Mouse (Mus musculus) forebrain, embryonic 12.5 days (tissue): ENCODE measurements at regions not wholly inside any gene's neighbourhood (a gene's known extent, or its start where the extent isn't known, plus 50 kb on each side); places are given as distances from the start of the nearest gene placed in this dataset.
"Not testable (repeated sequence)": the region's sequence is repeated elsewhere in the genome, so short reads cannot be mapped to it uniquely, and the experiment has no call there.

ENCODE experiments used
- ATAC-seq: fragments of 200-750 bp; cut with Nextera tagmentation; 2 replicates; pipeline ENCODE4 v1.8.0; 2017; ENCODE audit warnings: moderate TSS enrichment; ENCODE audit not compliant: low FRiP score
- H3K27ac ChIP-seq: fragments of 300-500 bp; sonication (generic); 2 replicates; pipeline ENCODE4 v1.5.1; 2016; ENCODE audit warnings: mild to moderate bottlenecking
- H3K27me3 ChIP-seq: fragments of 300-500 bp; sonication (generic); 2 replicates; pipeline ENCODE4 v1.6.1; 2016; ENCODE audit warnings: mild to moderate bottlenecking
- H3K36me3 ChIP-seq: fragments of 300-500 bp; sonication (generic); replicated peaks from 2 replicates; pipeline ENCODE4 v1.6.1; 2016; ENCODE audit warnings: mild to moderate bottlenecking
- H3K4me1 ChIP-seq: fragments of 300-500 bp; sonication (generic); 2 replicates; pipeline ENCODE4 v1.6.1; 2016
- H3K4me2 ChIP-seq: fragments of 300-500 bp; sonication (generic); 2 replicates; pipeline ENCODE4 v1.6.1; 2016; ENCODE audit warnings: mild to moderate bottlenecking, moderate library complexity
- H3K4me3 ChIP-seq: fragments of 300-500 bp; sonication (generic); replicated peaks from 2 replicates; pipeline ENCODE4 v1.5.1; 2016; ENCODE audit warnings: mild to moderate bottlenecking
- H3K9ac ChIP-seq: fragments of 300-500 bp; sonication (generic); 2 replicates; pipeline ENCODE4 v1.6.1; 2016; ENCODE audit warnings: mild to moderate bottlenecking
- H3K9me3 ChIP-seq: fragments of 300-500 bp; sonication (generic); 2 replicates; pipeline ENCODE4 v1.6.1; 2016
- WGBS: fragments of 180-500 bp; shearing (Covaris S2); methylation state at CpG from one replicate; pipeline ENCODE4 v1.1.7; 2016; 5-methylcytosine and 5-hydroxymethylcytosine counted together

- Histone ChIP-seq H3K27ac (no peak overlapping the region), H3K4me1 (peaks cover 9% of the 10 kb centered on the region; the same call in 1 of the 2 replicates), H3K27me3 (no peaks in the 10 kb centered on the region), H3K4me2 (no peak overlapping the region), H3K4me3 (no peak overlapping the region), H3K9me3 (no peaks in the 10 kb centered on the region), H3K36me3 (no peaks in the 10 kb centered on the region), H3K9ac (no peak overlapping the region)
- no peak for ATAC-seq
- WGBS = 62% methylated on average over 6 of the region's 6 CpGs
Measured at GRCm38 (mm10) chr5:102123285-102123684, 53.6 kb upstream of the Wdfy3 start.

DNA sequence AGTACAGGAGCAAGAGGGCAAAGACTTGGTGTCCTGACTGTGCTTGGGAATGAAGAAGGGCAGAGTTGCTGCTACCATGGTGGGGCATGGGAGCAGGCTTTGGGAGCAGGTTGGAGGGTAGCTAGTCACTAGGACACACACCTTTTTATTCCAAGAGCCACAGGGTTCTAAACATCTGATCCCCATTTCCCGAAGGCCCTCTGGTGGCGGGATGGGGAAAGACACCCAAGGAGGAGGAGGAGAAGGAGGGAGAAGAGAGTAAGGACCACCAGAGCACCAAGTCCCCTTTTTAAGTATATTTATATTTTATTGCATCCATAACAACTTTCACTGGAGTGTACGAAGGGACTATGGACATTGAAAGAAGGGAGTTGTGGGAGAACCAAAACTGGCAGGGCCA, 57.0 kb upstream of the Wdfy3 start:
- ATAC-seq = no peak
- WGBS = 16% methylated on average over 3 of the region's 3 CpGs

GRCm38 (mm10) chr5:102147991-102148390, 78.3 kb upstream of the Wdfy3 start:
- no peaks in the 10 kb centered on the region for H3K36me3 ChIP-seq
- no peaks in the 10 kb centered on the region for H3K9me3 ChIP-seq
- ATAC-seq = no peak
- H3K4me2 ChIP-seq = no peak overlapping the region
- no peak overlapping the region for H3K9ac ChIP-seq
- H3K4me1 ChIP-seq = peaks cover 2% of the 10 kb centered on the region; the same call in 1 of the 2 replicates
- H3K27me3 ChIP-seq = no peaks in the 10 kb centered on the region
- 74% methylated on average over 4 of the region's 4 CpGs for WGBS
- no peak overlapping the region for H3K27ac ChIP-seq
- H3K4me3 ChIP-seq = no peak overlapping the region

More for the DNA sequence above, 57.0 kb upstream of the Wdfy3 start:
- no peak overlapping the region for H3K9ac ChIP-seq
- H3K27me3 ChIP-seq = no peaks in the 10 kb centered on the region
- H3K4me2 ChIP-seq = no peak overlapping the region
- H3K4me3 ChIP-seq = no peak overlapping the region
- H3K27ac ChIP-seq = no peak overlapping the region
- H3K9me3 ChIP-seq = no peaks in the 10 kb centered on the region
- peaks cover 9% of the 10 kb centered on the region; the same call in 1 of the 2 replicates for H3K4me1 ChIP-seq
- no peaks in the 10 kb centered on the region for H3K36me3 ChIP-seq

DNA sequence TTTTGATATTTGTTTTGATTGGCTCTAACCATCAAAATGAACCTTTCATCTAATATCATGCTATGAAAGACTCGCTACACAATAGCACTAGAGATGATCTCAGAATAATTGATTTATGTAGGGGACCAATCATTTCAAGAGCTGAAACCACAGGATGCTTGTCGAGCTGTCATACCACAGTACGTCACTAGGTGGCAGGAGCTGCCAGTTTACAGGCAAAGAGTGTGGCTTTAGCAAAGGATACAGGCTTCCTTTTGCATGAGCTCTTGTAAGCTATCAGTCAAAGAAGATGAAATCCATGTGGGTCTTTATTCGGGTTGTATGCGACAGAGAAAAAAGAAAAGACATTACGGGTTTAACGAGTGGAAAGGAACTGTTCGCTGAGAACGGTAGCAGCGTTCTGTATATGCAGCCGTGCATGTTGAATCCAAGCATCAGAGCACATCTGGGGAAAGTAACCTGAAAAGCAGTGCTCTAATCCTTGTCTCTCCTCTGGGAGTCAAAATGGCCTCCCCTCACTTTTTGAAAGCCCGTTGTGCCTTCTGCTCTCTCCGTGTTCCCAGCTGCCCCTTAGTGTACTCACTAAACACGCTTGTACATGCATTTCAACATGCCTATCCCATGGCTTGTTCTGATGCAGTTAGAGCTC, 79.9 kb upstream of the Wdfy3 start:
- 48% methylated on average over 14 of the region's 14 CpGs for WGBS
- no peak overlapping the region for H3K27ac ChIP-seq

GRCm38 (mm10) chr5:102159621-102160020, 89.9 kb upstream of the Wdfy3 start:
- no peak overlapping the region for H3K9ac ChIP-seq
- no peak overlapping the region for H3K4me3 ChIP-seq
- 17% methylated on average over 2 of the region's 2 CpGs for WGBS

More for the DNA sequence above, 79.9 kb upstream of the Wdfy3 start:
- no peaks in the 10 kb centered on the region for H3K27me3 ChIP-seq
- H3K9ac ChIP-seq = no peak overlapping the region
- peak; percentile 44; the same call in 1 of the 2 replicates for ATAC-seq
- no peaks in the 10 kb centered on the region for H3K9me3 ChIP-seq
- H3K4me3 ChIP-seq = no peak overlapping the region
- H3K36me3 ChIP-seq = no peaks in the 10 kb centered on the region
- H3K4me2 ChIP-seq = no peak overlapping the region
- peaks cover 2% of the 10 kb centered on the region; the same call in 1 of the 2 replicates for H3K4me1 ChIP-seq

GRCm38 (mm10) chr5:102167981-102168380, 98.3 kb upstream of the Wdfy3 start:
- Histone ChIP-seq H3K36me3 (no peaks in the 10 kb centered on the region), H3K9me3 (no peaks in the 10 kb centered on the region), H3K27ac (no peak overlapping the region), H3K4me3 (no peak overlapping the region), H3K4me2 (no peak overlapping the region), H3K27me3 (no peaks in the 10 kb centered on the region), H3K4me1 (peaks cover 3% of the 10 kb centered on the region; the same call in 1 of the 2 replicates), H3K9ac (no peak overlapping the region)
- no peak for ATAC-seq
- 50% methylated on average over 4 of the region's 4 CpGs for WGBS

More at GRCm38 (mm10) chr5:102159621-102160020, 89.9 kb upstream of the Wdfy3 start:
- ATAC-seq = no peak
- no peaks in the 10 kb centered on the region for H3K27me3 ChIP-seq
- no peaks in the 10 kb centered on the region for H3K4me1 ChIP-seq
- H3K9me3 ChIP-seq = no peaks in the 10 kb centered on the region
- no peak overlapping the region for H3K4me2 ChIP-seq
- no peaks in the 10 kb centered on the region for H3K36me3 ChIP-seq
- H3K27ac ChIP-seq = no peak overlapping the region

DNA sequence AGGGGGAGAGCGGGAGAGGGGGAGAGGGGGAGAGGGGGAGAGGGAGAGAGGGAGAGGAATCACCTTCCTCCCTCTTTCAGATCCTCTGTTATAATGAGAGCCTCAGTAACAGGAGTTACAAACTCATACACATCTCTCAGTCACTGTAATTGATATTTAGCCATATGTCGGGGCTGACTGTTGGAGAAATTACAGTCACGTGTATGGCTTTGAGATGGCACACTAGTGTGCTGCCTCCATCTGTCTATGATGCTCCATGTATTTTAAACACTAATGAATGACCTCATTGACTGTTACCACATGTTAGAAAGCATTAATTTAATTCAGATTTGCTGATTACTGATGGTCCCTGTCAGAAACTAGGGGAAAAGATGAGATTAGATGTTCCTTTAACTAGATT, 102.1 kb upstream of the Wdfy3 start:
- Histone ChIP-seq H3K27me3 (no peaks in the 10 kb centered on the region), H3K27ac (no peak overlapping the region), H3K4me1 (peaks cover 2% of the 10 kb centered on the region; the same call in 1 of the 2 replicates), H3K4me3 (no peak overlapping the region), H3K9ac (no peak overlapping the region), H3K9me3 (no peaks in the 10 kb centered on the region), H3K4me2 (no peak overlapping the region), H3K36me3 (no peaks in the 10 kb centered on the region)
- WGBS = 76% methylated on average over 2 of the region's 3 CpGs
- no peak for ATAC-seq

DNA sequence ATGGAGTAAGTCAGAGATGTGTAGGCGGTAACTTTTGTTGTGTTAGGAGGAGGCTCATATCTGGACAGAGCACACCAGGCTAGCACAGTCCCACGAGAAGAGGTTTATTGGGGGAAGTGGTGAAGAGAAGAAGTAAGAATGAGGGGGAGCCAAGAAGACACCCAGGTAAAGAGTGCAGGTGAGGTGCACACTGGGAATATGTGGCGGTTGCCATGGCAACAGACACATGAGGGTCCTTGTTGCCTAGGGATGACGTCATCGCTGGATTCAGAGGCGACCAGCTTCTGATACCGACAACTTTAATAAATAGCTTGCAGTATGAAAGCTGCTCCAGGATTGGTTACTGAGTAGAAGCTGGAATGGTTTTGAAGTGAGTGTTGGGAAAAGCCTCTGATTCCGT, 110.5 kb upstream of the Wdfy3 start:
- Histone ChIP-seq H3K4me2 (no peak overlapping the region), H3K27me3 (no peaks in the 10 kb centered on the region), H3K27ac (no peak overlapping the region), H3K4me3 (no peak overlapping the region), H3K36me3 (no peaks in the 10 kb centered on the region), H3K9ac (no peak overlapping the region), H3K9me3 (no peaks in the 10 kb centered on the region), H3K4me1 (no peaks in the 10 kb centered on the region)
- WGBS = 86% methylated on average over 8 of the region's 8 CpGs
- ATAC-seq = no peak

GRCm38 (mm10) chr5:102188951-102189350, 119.2 kb upstream of the Wdfy3 start:
- H3K27ac ChIP-seq, H3K9me3 ChIP-seq, H3K9ac ChIP-seq, ATAC-seq, H3K36me3 ChIP-seq, H3K4me2 ChIP-seq, H3K4me3 ChIP-seq, H3K27me3 ChIP-seq, H3K4me1 ChIP-seq: not testable (repeated sequence)
- 93% methylated on average over 4 of the region's 4 CpGs for WGBS

DNA sequence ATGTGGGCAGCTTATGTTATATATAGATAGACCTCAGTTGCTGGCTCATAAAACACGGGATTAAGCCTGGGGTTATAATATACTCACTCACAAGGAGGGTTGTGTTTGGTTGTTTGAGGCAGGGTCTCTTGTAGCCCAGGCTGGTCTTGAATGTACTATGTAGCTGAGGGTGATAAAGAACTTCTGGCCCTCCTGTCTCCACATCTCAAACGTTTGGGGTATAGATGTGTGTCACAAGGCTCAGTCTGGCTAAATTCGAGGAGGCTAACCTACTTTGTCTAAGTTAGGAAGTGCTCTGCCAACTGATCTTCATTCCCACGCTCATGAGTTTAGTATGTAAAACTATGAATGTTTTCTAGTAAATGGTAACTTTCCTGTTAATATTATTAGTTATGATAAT, 136.7 kb upstream of the Wdfy3 start:
- Histone ChIP-seq H3K9ac (no peak overlapping the region), H3K27me3 (0 out of 2 replicates have a peak, but pooled peaks cover 3% of the 10 kb centered on the region), H3K27ac (no peak overlapping the region), H3K4me3 (no peak overlapping the region), H3K4me2 (no peak overlapping the region), H3K4me1 (no peaks in the 10 kb centered on the region), H3K36me3 (no peaks in the 10 kb centered on the region), H3K9me3 (no peaks in the 10 kb centered on the region)
- 56% methylated on average over 4 of the region's 4 CpGs for WGBS
- no peak for ATAC-seq

DNA sequence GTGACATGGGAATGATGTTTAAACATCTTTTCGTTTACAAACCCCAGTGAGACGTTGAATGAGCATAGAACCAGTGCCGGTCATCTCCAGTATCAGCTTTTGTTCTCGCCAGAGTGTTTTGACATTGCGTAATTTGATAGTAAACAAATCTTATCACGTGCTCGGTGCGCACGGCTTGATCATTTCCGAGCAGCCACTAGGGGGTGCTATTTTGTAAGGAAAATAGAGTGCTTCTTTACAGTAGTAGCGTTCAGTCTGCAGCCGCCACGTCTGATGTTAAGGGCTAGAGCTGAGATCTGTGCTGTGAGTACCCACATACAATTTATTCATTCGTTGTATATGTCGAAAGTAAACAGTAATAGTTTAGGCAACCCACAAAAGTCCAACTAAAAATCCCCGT, 137.2 kb upstream of the Wdfy3 start:
- peak; percentile 89; the same call in 1 of the 2 replicates for ATAC-seq
- H3K4me2 ChIP-seq = peak overlapping the region; percentile 43
- no peak overlapping the region for H3K9ac ChIP-seq
- H3K4me3 ChIP-seq = no peak overlapping the region
- no peak overlapping the region for H3K27ac ChIP-seq
- H3K9me3 ChIP-seq = no peaks in the 10 kb centered on the region
- 4% methylated on average over 16 of the region's 16 CpGs for WGBS
- H3K4me1 ChIP-seq = no peaks in the 10 kb centered on the region
- no peaks in the 10 kb centered on the region for H3K36me3 ChIP-seq
- 0 out of 2 replicates have a peak, but pooled peaks cover 3% of the 10 kb centered on the region for H3K27me3 ChIP-seq

GRCm38 (mm10) chr5:102213145-102213544, 143.4 kb upstream of the Wdfy3 start:
- Histone ChIP-seq H3K4me3 (no peak overlapping the region), H3K4me2 (no peak overlapping the region), H3K36me3 (no peaks in the 10 kb centered on the region), H3K9ac (no peak overlapping the region), H3K27ac (no peak overlapping the region), H3K27me3 (no peaks in the 10 kb centered on the region), H3K9me3 (no peaks in the 10 kb centered on the region), H3K4me1 (no peaks in the 10 kb centered on the region)
- 60% methylated on average over 6 of the region's 6 CpGs for WGBS
- no peak for ATAC-seq

GRCm38 (mm10) chr5:102227131-102227530, 157.4 kb upstream of the Wdfy3 start:
- H3K4me3 ChIP-seq = no peak overlapping the region
- no peaks in the 10 kb centered on the region for H3K4me1 ChIP-seq
- no peaks in the 10 kb centered on the region for H3K27me3 ChIP-seq
- no peaks in the 10 kb centered on the region for H3K36me3 ChIP-seq
- H3K9ac ChIP-seq = no peak overlapping the region
- H3K4me2 ChIP-seq = no peak overlapping the region
- no peak overlapping the region for H3K27ac ChIP-seq
- ATAC-seq = no peak
- H3K9me3 ChIP-seq = no peaks in the 10 kb centered on the region
- WGBS = 39% methylated on average over 6 of the region's 6 CpGs
